Mouse (Mus musculus) hindbrain, embryonic 13.5 days (tissue): Measurements from ENCODE around the gene Hck. TPM values are rescaled to one million over a fixed set of nuclear protein-coding genes. Genes with fewer than 3 reads are reported as not detected.
A peak's percentile ranks its signal among the peaks of the same experiment; 100 is the strongest.

ENCODE experiments used
- ATAC-seq: fragments of 200-750 bp; cut with Nextera tagmentation; 2 replicates; pipeline ENCODE4 v1.8.0; 2017; ENCODE audit warnings: moderate TSS enrichment; ENCODE audit not compliant: low FRiP score
- H3K27ac ChIP-seq: fragments of 300-500 bp; sonication (generic); 2 replicates; pipeline ENCODE4 v1.5.1; 2015; ENCODE audit warnings: inconsistent platforms, mild to moderate bottlenecking, moderate library complexity
- H3K27me3 ChIP-seq: fragments of 300-500 bp; sonication (generic); 2 replicates; pipeline ENCODE4 v1.6.1; 2015; ENCODE audit warnings: mild to moderate bottlenecking, inconsistent platforms
- H3K36me3 ChIP-seq: fragments of 300-500 bp; sonication (generic); 2 replicates; pipeline ENCODE4 v1.6.1; 2015; ENCODE audit warnings: mild to moderate bottlenecking, inconsistent platforms
- H3K4me1 ChIP-seq: fragments of 300-500 bp; sonication (generic); replicated peaks from 2 replicates; pipeline ENCODE4 v1.6.1; 2015; ENCODE audit warnings: inconsistent platforms
- H3K4me2 ChIP-seq: fragments of 300-500 bp; sonication (generic); 2 replicates; pipeline ENCODE4 v1.6.1; 2015; ENCODE audit warnings: inconsistent platforms, mild to moderate bottlenecking, moderate library complexity
- H3K4me3 ChIP-seq: fragments of 300-500 bp; sonication (generic); 2 replicates; pipeline ENCODE4 v1.5.1; 2015; ENCODE audit warnings: mild to moderate bottlenecking, inconsistent platforms
- H3K9ac ChIP-seq: fragments of 300-500 bp; sonication (generic); 2 replicates; pipeline ENCODE4 v1.6.1; 2015; ENCODE audit warnings: mild to moderate bottlenecking, inconsistent platforms
- H3K9me3 ChIP-seq: fragments of 300-500 bp; sonication (generic); 2 replicates; pipeline ENCODE4 v1.6.1; 2016; ENCODE audit warnings: inconsistent platforms
- WGBS: fragments of 180-500 bp; shearing (Covaris S2); methylation state at CpG from one replicate; pipeline ENCODE4 v1.1.7; 2015; 5-methylcytosine and 5-hydroxymethylcytosine counted together
- polyA plus RNA-seq: library from polyadenylated mRNA; unstranded; fragments of >200 nt; fragmentation: Nextera tagmentation; extraction: Ambion mirVana; gene quantifications from 2 replicates; pipeline ENCODE4 v1.2.1, GENCODE M21; 2015

Gene Hck
- polyA plus RNA-seq, 1 experiment from 2014 or later, result 2.2 TPM

DNA sequence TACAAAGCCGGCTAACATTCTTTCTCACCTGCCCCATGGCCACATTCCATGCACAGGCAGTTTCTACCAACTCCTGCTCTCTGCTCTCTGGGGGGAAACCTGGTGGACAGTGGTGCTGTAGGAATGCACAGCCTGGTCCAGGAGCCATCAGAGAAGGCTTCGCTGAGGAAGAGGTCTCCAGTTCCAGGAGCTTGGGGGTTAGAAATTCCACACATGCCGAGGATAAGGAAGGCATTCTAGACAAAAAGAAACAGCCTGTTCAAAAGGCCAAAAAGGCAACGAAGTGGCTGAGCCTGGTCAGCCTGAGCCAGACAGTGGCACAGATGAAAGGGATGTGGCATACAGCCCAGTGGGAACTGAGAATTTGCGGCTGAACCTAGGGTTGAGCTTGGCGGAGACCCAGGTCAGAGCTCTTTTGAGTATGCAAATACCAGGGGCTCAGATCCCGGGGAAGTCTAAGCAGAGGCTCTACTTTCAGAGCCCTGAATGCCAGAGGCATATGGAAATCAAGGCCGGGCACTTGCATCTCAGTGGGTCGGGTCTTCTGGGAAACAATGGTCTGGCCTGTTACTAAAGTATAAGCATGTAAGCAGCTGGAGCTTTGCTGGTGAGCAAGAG lies 31.8 kb downstream of the Hck start:
- ATAC-seq, result no peak; the same call in 1 of the 2 replicates
- 15% methylated on average over 9 of the region's 9 CpGs for WGBS
- Histone ChIP-seq H3K27me3 (0 out of 2 replicates have a peak, but pooled peaks cover 5% of the 10 kb centered on the region), H3K9ac (no peak overlapping the region), H3K4me1 (peaks cover 4% of the 10 kb centered on the region; the same call in 1 of the 2 replicates), H3K4me2 (no peak overlapping the region), H3K27ac (peak overlapping the region; percentile 60), H3K4me3 (no peak overlapping the region), H3K36me3 (no peaks in the 10 kb centered on the region), H3K9me3 (no peaks in the 10 kb centered on the region)

DNA sequence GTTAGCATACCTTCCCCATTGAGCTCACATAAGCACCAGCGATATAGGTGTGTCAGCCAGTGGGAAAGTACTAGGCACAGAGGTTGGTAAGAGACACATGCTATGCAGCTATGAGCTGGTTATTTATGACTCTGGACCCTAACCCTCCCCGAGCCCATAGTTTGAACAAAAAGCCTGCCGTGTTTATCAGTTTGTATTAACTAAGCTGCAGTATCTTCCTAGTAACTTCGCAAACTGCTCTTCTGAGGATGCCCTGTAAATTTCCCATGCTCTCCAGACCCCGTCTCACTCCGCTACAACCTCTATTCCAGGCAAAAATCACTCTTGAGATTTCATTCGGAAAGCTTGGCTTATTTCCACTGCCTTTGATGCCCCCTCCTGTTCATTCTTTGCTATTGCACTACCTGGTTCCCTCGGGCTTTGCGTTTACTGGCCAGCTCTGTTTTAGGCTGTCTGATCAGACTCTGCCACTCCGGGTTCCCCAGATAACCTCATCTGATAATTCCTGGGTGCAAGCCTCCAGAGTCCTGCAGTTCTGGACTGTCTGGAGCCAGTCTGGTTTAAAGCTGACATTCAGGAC lies 34.4 kb downstream of the Hck start:
- H3K36me3 ChIP-seq, result no peaks in the 10 kb centered on the region
- H3K4me2 ChIP-seq, result no peak overlapping the region
- no peak overlapping the region for H3K27ac ChIP-seq
- peaks cover 4% of the 10 kb centered on the region; the same call in 1 of the 2 replicates for H3K4me1 ChIP-seq
- no peak for ATAC-seq
- 33% methylated on average over 10 of the region's 10 CpGs for WGBS
- H3K4me3 ChIP-seq, result no peak overlapping the region
- H3K9ac ChIP-seq, result no peak overlapping the region
- H3K9me3 ChIP-seq, result no peaks in the 10 kb centered on the region
- H3K27me3 ChIP-seq, result 0 out of 2 replicates have a peak, but pooled peaks cover 5% of the 10 kb centered on the region

DNA sequence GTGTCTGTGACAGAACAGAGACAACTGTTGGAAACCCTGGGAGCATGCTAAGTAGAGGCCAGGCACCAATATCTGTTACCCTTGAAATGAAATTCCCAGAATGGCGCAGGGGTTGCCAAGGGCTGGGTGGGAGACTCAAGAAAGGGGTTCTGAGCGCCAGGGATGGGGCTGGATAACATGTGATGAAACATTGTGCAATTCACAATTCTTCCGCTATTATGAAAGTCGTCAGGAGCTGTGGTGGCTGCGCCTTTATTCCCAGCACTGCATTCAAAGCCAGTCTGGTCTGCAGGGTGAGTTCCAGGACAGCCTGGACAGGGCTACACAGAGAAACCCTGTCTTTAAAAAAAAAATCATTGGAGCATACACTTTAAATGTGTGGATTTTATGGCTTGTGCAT lies 37.1 kb downstream of the Hck start:
- 74% methylated on average over 5 of the region's 5 CpGs for WGBS
- Histone ChIP-seq H3K36me3 (no peaks in the 10 kb centered on the region), H3K9ac (no peak overlapping the region)

DNA sequence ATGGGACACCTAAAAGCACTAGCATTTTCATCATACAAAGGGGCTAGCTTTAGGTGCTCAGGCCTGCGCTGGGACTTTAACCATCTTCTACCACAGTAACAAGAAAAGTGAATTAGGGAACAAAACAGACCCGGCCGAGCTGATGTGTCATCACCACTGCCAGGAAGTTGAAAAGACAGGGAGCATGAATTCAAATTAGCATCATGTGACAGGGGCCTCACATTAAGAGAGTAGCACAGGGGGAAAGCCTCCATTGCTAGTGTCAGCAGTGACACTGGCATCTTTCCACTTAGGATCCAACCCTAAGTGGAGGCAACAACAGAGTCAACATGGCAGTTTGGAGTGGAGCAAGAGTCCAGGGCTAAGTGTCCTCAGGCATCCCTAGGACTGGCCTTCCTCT lies 39.0 kb downstream of the Hck start:
- WGBS, result 76% methylated on average over 3 of the region's 3 CpGs
- no peak overlapping the region for H3K4me3 ChIP-seq

More for the DNA sequence above, 37.1 kb downstream of the Hck start:
- Histone ChIP-seq H3K27me3 (0 out of 2 replicates have a peak, but pooled peaks cover 5% of the 10 kb centered on the region), H3K4me3 (no peak overlapping the region), H3K9me3 (no peaks in the 10 kb centered on the region), H3K27ac (no peak overlapping the region), H3K4me1 (peaks cover 4% of the 10 kb centered on the region; the same call in 1 of the 2 replicates), H3K4me2 (no peak overlapping the region)
- ATAC-seq, result no peak

DNA sequence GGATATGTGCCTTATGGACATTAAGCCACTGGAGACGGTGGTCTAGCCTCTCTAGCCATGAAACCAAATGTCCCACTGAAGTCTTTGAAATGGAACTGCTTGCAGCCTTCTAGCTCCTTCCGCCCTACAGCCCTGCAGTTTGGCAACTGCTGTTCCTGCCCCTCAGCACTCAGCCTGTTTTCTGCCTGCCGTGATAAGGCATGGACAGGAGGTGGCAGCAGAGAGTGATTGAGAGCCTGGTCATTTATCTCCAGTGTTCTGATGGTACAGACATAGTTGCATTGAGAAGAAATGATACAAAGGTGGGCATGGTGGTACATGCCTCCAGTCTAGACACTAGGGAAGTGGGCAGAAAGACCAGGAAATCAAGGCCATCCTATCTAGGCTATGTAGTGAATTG lies 39.4 kb downstream of the Hck start:
- Histone ChIP-seq H3K27me3 (0 out of 2 replicates have a peak, but pooled peaks cover 5% of the 10 kb centered on the region), H3K27ac (no peak overlapping the region), H3K4me3 (no peak overlapping the region), H3K4me1 (peaks cover under 1% of the 10 kb centered on the region; the same call in 1 of the 2 replicates), H3K9ac (no peak overlapping the region), H3K36me3 (no peaks in the 10 kb centered on the region), H3K4me2 (no peak overlapping the region), H3K9me3 (no peaks in the 10 kb centered on the region)
- WGBS, result 32% methylated on average over 3 of the region's 3 CpGs
- ATAC-seq, result no peak

More for the DNA sequence above, 39.0 kb downstream of the Hck start:
- H3K36me3 ChIP-seq, result no peaks in the 10 kb centered on the region
- peaks cover 4% of the 10 kb centered on the region; the same call in 1 of the 2 replicates for H3K4me1 ChIP-seq
- H3K4me2 ChIP-seq, result no peak overlapping the region
- no peaks in the 10 kb centered on the region for H3K9me3 ChIP-seq
- no peak overlapping the region for H3K27ac ChIP-seq
- ATAC-seq, result no peak
- H3K27me3 ChIP-seq, result 0 out of 2 replicates have a peak, but pooled peaks cover 5% of the 10 kb centered on the region
- no peak overlapping the region for H3K9ac ChIP-seq

DNA sequence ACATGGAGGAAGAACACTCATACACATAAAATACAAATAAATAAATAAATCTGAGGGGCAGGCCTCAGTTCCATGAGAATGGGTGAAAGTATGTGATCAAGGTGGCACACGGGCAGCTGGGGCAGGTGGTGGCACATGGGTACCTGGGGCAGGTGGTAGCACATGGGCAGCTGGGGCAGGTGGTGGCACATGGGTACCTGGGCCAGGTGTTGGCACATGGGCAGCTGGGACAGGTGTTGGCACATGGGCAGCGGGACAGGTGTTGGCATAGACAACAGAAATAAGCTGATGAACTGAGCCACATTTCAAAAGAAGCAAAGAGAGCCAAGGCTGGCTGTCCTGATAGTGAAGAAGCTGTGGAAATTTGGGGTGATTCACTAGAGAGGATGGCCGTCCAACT lies 41.5 kb downstream of the Hck start:
- Histone ChIP-seq H3K27ac (no peak overlapping the region), H3K27me3 (no peaks in the 10 kb centered on the region), H3K9me3 (no peaks in the 10 kb centered on the region), H3K4me3 (no peak overlapping the region), H3K4me2 (no peak overlapping the region), H3K4me1 (no peaks in the 10 kb centered on the region), H3K9ac (no peak overlapping the region), H3K36me3 (no peaks in the 10 kb centered on the region)
- 92% methylated on average over 3 of the region's 3 CpGs for WGBS
- no peak for ATAC-seq

DNA sequence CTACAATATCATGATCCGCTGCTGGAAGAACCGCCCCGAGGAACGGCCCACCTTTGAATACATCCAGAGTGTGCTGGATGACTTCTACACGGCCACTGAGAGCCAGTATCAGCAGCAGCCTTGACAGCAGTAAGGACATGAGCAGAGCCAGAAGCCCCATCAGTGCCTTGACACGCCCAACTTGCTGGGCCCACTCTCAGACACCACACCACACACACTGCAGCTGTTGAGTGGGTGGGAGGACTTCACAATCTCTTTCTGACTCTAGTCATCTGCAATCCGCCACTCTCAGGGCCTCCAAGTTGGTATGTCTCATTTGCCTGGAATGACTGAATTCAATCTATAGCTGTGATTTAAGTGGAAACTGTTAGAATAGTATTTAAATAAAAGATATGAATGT lies 42.8 kb downstream of the Hck start:
- Histone ChIP-seq H3K9me3 (no peaks in the 10 kb centered on the region), H3K36me3 (no peaks in the 10 kb centered on the region), H3K27me3 (no peaks in the 10 kb centered on the region), H3K4me1 (no peaks in the 10 kb centered on the region), H3K4me3 (no peak overlapping the region), H3K4me2 (no peak overlapping the region), H3K27ac (no peak overlapping the region), H3K9ac (no peak overlapping the region)
- ATAC-seq, result no peak
- 89% methylated on average over 7 of the region's 7 CpGs for WGBS

DNA sequence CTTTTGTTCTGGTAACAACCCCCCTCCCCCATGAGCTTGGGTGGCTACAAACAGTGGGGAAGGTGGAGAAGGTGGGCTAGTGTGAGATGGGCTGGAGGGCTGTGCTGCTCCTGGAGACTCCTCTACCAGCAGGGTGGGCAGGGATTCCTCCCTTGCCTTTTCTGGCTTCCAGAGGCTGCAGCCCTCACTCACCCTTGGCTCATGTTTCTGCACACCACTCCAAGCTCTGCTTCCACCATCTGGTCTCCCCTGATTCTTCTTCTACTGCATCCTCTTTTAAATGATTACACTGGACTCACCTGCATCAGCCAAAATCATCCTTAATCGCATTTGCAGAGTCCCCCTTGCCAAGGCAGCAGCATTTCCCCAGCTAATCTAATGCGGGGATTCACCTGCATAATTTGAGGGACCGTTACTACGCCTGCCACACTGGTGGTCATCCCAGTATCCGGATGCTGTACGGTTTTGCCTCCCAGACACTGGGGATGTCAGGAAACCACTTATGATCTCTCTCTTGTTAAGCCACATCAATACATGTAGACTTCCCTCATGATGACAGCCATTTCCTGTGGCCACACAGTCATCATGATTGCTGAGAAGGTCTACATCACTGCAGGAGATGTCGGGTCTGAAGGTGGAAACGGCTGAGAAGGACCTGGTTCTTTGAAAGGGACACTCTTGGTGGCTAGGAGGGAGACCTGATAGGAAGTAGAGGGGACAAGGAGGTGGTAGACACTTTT lies 43.8 kb downstream of the Hck start:
- H3K27ac ChIP-seq, result no peak overlapping the region
- H3K27me3 ChIP-seq, result no peaks in the 10 kb centered on the region
- 83% methylated on average over 8 of the region's 8 CpGs for WGBS
- H3K4me1 ChIP-seq, result no peaks in the 10 kb centered on the region
- H3K36me3 ChIP-seq, result no peaks in the 10 kb centered on the region
- H3K9ac ChIP-seq, result no peak overlapping the region
- ATAC-seq, result no peak
- H3K4me3 ChIP-seq, result no peak overlapping the region
- no peaks in the 10 kb centered on the region for H3K9me3 ChIP-seq
- H3K4me2 ChIP-seq, result no peak overlapping the region

DNA sequence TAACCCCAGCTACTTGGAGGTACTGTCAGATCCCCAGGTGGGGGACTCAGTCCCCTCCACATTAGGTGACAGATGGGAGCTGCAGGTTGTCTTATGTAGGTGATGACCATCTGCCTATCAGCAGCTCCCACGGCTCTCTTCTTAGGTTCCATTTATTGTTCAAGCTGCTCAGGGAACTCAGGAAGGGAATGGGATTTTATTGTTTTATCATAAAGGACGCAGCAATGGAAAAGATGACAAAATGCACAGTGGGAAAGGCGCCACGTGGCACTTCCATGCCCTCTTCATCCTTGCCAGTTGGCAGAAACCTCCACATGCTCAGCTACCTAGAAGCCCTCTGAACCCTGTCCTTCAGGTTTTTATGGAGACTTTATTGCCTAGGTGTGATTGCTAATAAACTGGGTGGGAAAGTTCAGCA lies 44.8 kb downstream of the Hck start:
- 82% methylated on average over 4 of the region's 4 CpGs for WGBS
- Histone ChIP-seq H3K4me2 (no peak overlapping the region), H3K9me3 (no peaks in the 10 kb centered on the region), H3K27ac (no peak overlapping the region), H3K9ac (no peak overlapping the region), H3K4me1 (no peaks in the 10 kb centered on the region), H3K27me3 (no peaks in the 10 kb centered on the region), H3K4me3 (no peak overlapping the region), H3K36me3 (no peaks in the 10 kb centered on the region)
- no peak for ATAC-seq

DNA sequence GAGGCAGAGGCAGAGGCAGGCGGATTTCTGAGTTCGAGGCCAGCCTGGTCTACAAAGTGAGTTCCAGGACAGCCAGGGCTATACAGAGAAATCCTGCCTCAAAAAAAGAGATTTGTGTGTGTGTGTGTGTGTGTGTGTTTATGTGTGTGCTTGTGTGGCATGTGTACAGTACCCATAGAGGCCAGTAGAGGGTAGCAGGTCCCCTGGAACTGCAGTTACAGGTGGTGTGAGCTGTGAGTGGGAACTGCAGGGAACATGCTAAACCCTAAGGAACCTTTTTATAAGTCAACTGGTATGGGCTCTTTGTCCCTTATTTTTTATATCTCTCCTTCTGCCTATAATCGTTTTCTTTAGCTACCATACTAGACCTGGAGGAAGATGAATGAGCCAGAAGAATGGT lies 49.0 kb downstream of the Hck start:
- Histone ChIP-seq H3K9ac (no peak overlapping the region), H3K36me3 (no peaks in the 10 kb centered on the region), H3K9me3 (no peaks in the 10 kb centered on the region), H3K4me1 (peaks cover 5% of the 10 kb centered on the region), H3K4me2 (no peak overlapping the region), H3K4me3 (no peak overlapping the region), H3K27me3 (no peaks in the 10 kb centered on the region), H3K27ac (no peak overlapping the region)
- no peak for ATAC-seq
- WGBS, result 80% methylated on average over 2 of the region's 3 CpGs

DNA sequence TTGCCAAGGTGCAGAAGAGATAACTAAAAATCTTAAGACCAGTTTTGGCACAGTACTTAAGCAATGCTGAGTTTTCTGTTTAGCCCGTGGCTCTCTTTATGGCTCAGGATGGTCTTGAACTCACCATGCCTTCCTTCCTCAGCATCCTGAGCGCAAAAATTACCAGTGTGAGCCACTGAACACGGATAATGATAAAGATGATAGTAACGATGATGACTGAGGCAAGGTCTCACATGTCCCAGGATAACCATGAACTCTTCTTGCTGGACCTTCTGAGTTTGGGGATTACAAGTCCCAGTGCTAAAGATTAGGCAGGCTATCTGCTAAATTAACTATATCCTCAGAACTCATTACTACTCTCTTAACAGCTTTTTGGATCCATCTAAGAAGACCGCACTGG lies 51.9 kb downstream of the Hck start:
- WGBS, result 91% methylated on average over 5 of the region's 5 CpGs
- no peak overlapping the region for H3K27ac ChIP-seq
- ATAC-seq, result no peak
- H3K9ac ChIP-seq, result no peak overlapping the region
- H3K9me3 ChIP-seq, result no peaks in the 10 kb centered on the region
- H3K4me3 ChIP-seq, result no peak overlapping the region
- H3K4me2 ChIP-seq, result no peak overlapping the region
- H3K36me3 ChIP-seq, result no peaks in the 10 kb centered on the region
- H3K27me3 ChIP-seq, result no peaks in the 10 kb centered on the region
- H3K4me1 ChIP-seq, result peaks cover 17% of the 10 kb centered on the region

DNA sequence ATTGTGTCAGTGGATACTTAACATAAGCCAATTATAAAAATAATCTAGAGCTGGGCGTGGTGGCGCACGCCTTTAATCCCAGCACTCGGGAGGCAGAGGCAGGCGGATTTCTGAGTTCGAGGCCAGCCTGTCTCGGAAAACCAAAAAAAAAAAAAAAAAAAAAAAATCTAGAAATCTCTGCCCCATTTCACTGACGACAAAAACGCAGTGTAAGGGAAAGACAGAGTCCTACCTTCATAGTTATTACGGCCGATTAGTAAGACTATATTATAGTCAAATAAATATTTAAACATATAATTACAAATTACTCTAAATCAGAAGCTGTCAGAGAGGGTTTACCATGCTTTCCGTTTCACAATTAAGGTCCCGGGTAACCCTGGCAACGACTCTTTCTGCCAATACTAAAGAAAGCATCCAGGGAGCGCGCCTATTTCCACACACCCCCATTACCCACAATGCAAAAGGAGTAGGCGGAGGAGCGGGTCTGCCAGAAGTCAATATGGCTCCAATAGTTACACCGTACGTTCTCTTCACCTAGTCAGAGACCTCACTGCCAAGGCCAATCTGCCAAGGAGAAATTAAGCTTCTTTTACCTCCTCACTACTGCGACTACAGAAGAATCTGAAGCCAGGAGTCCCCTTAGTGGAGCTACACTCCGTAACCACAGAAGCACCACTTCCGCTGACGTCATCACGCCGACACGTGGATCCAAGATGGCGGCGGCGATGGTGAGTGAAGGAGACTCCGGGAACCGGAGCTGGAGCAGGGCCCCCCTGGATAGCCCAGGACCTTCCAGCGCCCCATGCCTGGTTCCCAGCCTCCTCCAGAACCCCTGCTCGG lies 52.8 kb downstream of the Hck start, which contains the start of gene Tm9sf4:
Gene Tm9sf4 (plus strand): TSS at position 460 of the 840 bp plus-strand sequence.
- ATAC-seq, result peak; percentile 95
- Histone ChIP-seq H3K36me3 (no peaks in the 10 kb centered on the region), H3K9ac (peak within 1 kb of the TSS; percentile 92), H3K27ac (peak within 1 kb of the TSS; percentile 95), H3K27me3 (no peaks in the 10 kb centered on the region), H3K4me2 (peak within 1 kb of the TSS; percentile 97), H3K4me1 (peaks cover 18% of the 10 kb centered on the region), H3K4me3 (peak within 1 kb of the TSS; percentile 88), H3K9me3 (no peaks in the 10 kb centered on the region)
- 11% methylated on average over 34 of the region's 34 CpGs for WGBS
